ENCODE assay signal across 8 mouse cellular contexts in genomic region chr2:118779504-118780480, GRCm38 (mm10). TPM values are rescaled to one million over a fixed set of nuclear protein-coding genes. Genes with fewer than 3 reads are reported as not detected.
DNase-seq lines count a peak whose midpoint lies in the region; ATAC-seq lines count a peak whose summit lies in the region.

Gene Disp2 (plus strand): TSS chr2:118779719.

- peak; percentile 81 for ATAC-seq in embryonic facial prominence, embryonic 13.5 days (ENCODE audit: insufficient number of reproducible peaks, insufficient read depth, low FRiP score, low TSS enrichment, low read depth)

- H3K9ac ChIP-seq in embryonic facial prominence, embryonic 13.5 days, result peak within 1 kb of the TSS; percentile 17; the same call in 1 of the 2 replicates

- peak; percentile 85 for DNase-seq in 3134 (ENCODE audit: extremely low read depth, insufficient read length, low spot score)
- DNase-seq in adrenal gland, postnatal 36 days, result peak; percentile 96 to 97
- peak; percentile 89 for DNase-seq in heart, adult 8-10 months (ENCODE audit: low spot score)
- DNase-seq in kidney, adult 9 months, result peak; percentile 93
- peak; percentile 89 for DNase-seq in liver
- DNase-seq in monocyte, adult 2 months (ENCODE audit: low read depth in 1 of 2, low spot score in 2 of 2), result peak; percentile 37 to 68
- peak; percentile 70 to 80 for DNase-seq in spleen, postnatal 14 days (ENCODE audit: low spot score in 2 of 2)

- H3K36me3 ChIP-seq in embryonic facial prominence, embryonic 13.5 days, result no peaks in the 10 kb centered on the region

- peak within 1 kb of the TSS; percentile 41 for H3K4me3 ChIP-seq in embryonic facial prominence, embryonic 13.5 days

- peak within 1 kb of the TSS; percentile 68 for H3K4me2 ChIP-seq in embryonic facial prominence, embryonic 13.5 days

- no peaks in the 10 kb centered on the region for H3K9me3 ChIP-seq in embryonic facial prominence, embryonic 13.5 days

- 11% methylated on average over 39 of the region's 39 CpGs for WGBS in embryonic facial prominence, embryonic 13.5 days

- H3K27ac ChIP-seq in embryonic facial prominence, embryonic 13.5 days, result no peak within 1 kb of the TSS

- peaks cover 18% of the 10 kb centered on the region for H3K4me1 ChIP-seq in embryonic facial prominence, embryonic 13.5 days

- peaks cover 13% of the 10 kb centered on the region for H3K27me3 ChIP-seq in embryonic facial prominence, embryonic 13.5 days

RNA-seq across cellular contexts. Expression of gene Disp2, which starts in this region (rescaled TPM):
- 10 to 100 TPM; 20.6 to 26.4 TPM for total RNA-seq in adrenal gland, postnatal 36 days (2021)
- polyA plus RNA-seq in embryonic facial prominence, embryonic 13.5 days (2015; fragmentation: Nextera tagmentation; extraction: Ambion mirVana), result 0.34 and 0.51 TPM in 2 replicates
- total RNA-seq in heart, adult 8-10 months (2022), result under 1 TPM in 3 of 4 experiments, not detected in 1; 0.09 to 0.14 (median 0.09) TPM

Comparison
In these comparisons a context has a peak if more than half of its experiments do, and no peak if none do; other contexts are left out.
1. RNA of gene Disp2 (total RNA-seq): 20.6 to 26.4 TPM in adrenal gland, postnatal 36 days; 0.09 to 0.14 TPM in heart, adult 8-10 months; every median in the first group is over 10 times any median in the second.
2. Peak in ATAC-seq, H3K4me3 ChIP-seq, H3K9ac ChIP-seq and H3K4me2 ChIP-seq in embryonic facial prominence, embryonic 13.5 days; RNA of the gene not detected or under 1 TPM.
3. Peak in DNase-seq in heart, adult 8-10 months; RNA of the gene not detected or under 1 TPM.
4. Peak in every context shown above with its lines, with median percentiles within 50 percentile points of each other: DNase-seq.